8 mouse cellular contexts compared by ENCODE assay signal in the genomic region with DNA sequence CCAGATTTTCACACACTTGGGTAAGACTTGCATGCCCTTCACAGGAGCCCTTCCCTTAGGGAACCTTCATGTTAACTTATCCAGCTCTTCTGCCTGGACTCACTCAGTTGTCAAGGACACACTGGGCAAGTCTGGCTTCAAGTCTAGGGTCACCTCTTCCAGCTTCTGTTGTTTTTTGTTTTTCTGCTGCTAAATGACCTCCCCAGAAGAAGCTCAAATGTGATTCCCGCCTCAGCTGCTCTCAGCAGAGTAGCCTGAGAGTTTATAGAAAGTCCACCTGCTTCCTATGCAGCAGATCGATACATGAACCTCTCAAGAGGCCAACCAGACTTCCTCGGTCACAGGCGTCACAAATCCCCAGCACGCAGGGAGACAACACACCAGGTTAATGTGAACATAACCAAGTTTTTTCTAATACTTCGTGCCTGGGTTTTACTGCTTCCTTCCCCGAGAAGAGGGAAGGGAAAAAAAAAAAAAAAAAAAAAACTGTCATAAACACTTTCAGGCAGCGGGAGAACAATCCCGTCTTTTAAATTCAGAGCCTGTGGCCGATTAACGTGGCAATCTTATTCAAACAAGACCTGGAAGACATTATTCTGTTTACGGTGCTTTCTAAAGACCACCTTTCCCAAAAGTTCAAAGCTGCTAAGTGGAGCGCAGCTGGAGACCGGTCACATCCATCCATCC. TPM values are rescaled to one million over a fixed set of nuclear protein-coding genes. Genes with fewer than 3 reads are reported as not detected.
A peak's percentile ranks its signal among the peaks of the same experiment; 100 is the strongest.
DNase-seq lines count a peak whose midpoint lies in the region; ATAC-seq and TF ChIP-seq lines count a peak whose summit lies in the region.

No protein-coding gene starts in this region.

- peak overlapping the region; percentile 94 for H3K4me3 ChIP-seq in kidney, adult 2 months (ENCODE audit: insufficient read depth, low read depth, low read length)
- peak overlapping the region; percentile 67 for H3K4me3 ChIP-seq in forebrain, embryonic 12.5 days (replicated peaks)
- H3K4me3 ChIP-seq in limb, embryonic 15.5 days, result peak overlapping the region; percentile 62
- H3K4me3 ChIP-seq in small intestine, adult 2 months (ENCODE audit: low read depth, low read length), result peak overlapping the region; percentile 76

- 0 out of 2 replicates have a peak, but pooled peaks have one; percentile 0 for ATAC-seq in forebrain, embryonic 12.5 days (ENCODE audit: low FRiP score)
- ATAC-seq in limb, embryonic 15.5 days (ENCODE audit: insufficient number of reproducible peaks, low FRiP score, low TSS enrichment, low read depth), result no peak

- H3K36me3 ChIP-seq in kidney, adult 2 months (ENCODE audit: control insufficient read depth, insufficient read depth, low read length), result no peaks in the 10 kb centered on the region
- H3K36me3 ChIP-seq in forebrain, embryonic 12.5 days (replicated peaks), result peaks cover 5% of the 10 kb centered on the region; the same call in 1 of the 2 replicates
- H3K36me3 ChIP-seq in limb, embryonic 15.5 days, result peaks cover 14% of the 10 kb centered on the region
- H3K36me3 ChIP-seq in small intestine, adult 2 months (ENCODE audit: control insufficient read depth, insufficient read depth, low read length), result no peaks in the 10 kb centered on the region

- no peaks in the 10 kb centered on the region for H3K27me3 ChIP-seq in kidney, adult 2 months (replicated peaks; ENCODE audit: control insufficient read depth, insufficient read depth, low read length)
- no peaks in the 10 kb centered on the region for H3K27me3 ChIP-seq in forebrain, embryonic 12.5 days
- H3K27me3 ChIP-seq in limb, embryonic 15.5 days, result no peaks in the 10 kb centered on the region
- no peaks in the 10 kb centered on the region for H3K27me3 ChIP-seq in small intestine, adult 2 months (ENCODE audit: control insufficient read depth, insufficient read depth, low read length)

- peak overlapping the region; percentile 95 for H3K27ac ChIP-seq in kidney, adult 2 months (ENCODE audit: insufficient read depth, low read depth, low read length)
- H3K27ac ChIP-seq in forebrain, embryonic 12.5 days, result peak overlapping the region; percentile 96
- H3K27ac ChIP-seq in limb, embryonic 15.5 days, result peak overlapping the region; percentile 99
- H3K27ac ChIP-seq in small intestine, adult 2 months (ENCODE audit: insufficient read depth, low read depth, low read length), result peak overlapping the region; percentile 96

- DNase-seq in kidney, adult 2 months, result peak; percentile 26
- no peak for DNase-seq in kidney, postnatal 10 days
- DNase-seq in adipocyte (ENCODE audit: low spot score), result peak; percentile 41
- no peak for DNase-seq in right cerebral cortex, postnatal 4 days
- DNase-seq in gastrocnemius, adult 18-20 months (ENCODE audit: low spot score), result no peak

- H3K4me2 ChIP-seq in forebrain, embryonic 12.5 days, result peak overlapping the region; percentile 52
- peak overlapping the region; percentile 58 for H3K4me2 ChIP-seq in limb, embryonic 15.5 days

- H3K9ac ChIP-seq in forebrain, embryonic 12.5 days, result peak overlapping the region; percentile 59
- peak overlapping the region; percentile 66; the same call in 1 of the 2 replicates for H3K9ac ChIP-seq in limb, embryonic 15.5 days

- peaks cover 18% of the 10 kb centered on the region; the same call in 1 of the 2 replicates for H3K4me1 ChIP-seq in kidney, adult 2 months (ENCODE audit: control insufficient read depth, insufficient read depth, low read length)
- H3K4me1 ChIP-seq in forebrain, embryonic 12.5 days, result peaks cover 12% of the 10 kb centered on the region
- H3K4me1 ChIP-seq in limb, embryonic 15.5 days, result peaks cover 13% of the 10 kb centered on the region
- no peaks in the 10 kb centered on the region; the same call in 1 of the 2 replicates for H3K4me1 ChIP-seq in small intestine, adult 2 months (ENCODE audit: control insufficient read depth, insufficient read depth, insufficient read length, low read length)

- TF ChIP-seq CTCF in kidney, adult 2 months (conservative IDR thresholded peaks at IDR 0.05; ENCODE audit: insufficient read depth, insufficient read length, low read depth, low read length), result no peak
- no peak for TF ChIP-seq CTCF in small intestine, adult 2 months (IDR thresholded peaks at IDR 0.05; ENCODE audit: extremely low read depth, insufficient read length, insufficient replicate concordance, low read depth, low read length)

- WGBS in kidney, adult 2 months, result 1% methylated on average over 14 of the region's 14 CpGs
- 11% methylated on average over 14 of the region's 14 CpGs for WGBS in forebrain, embryonic 12.5 days
- WGBS in limb, embryonic 15.5 days, result 2% methylated on average over 14 of the region's 14 CpGs
- WGBS in small intestine, adult 2 months, result 1% methylated on average over 14 of the region's 14 CpGs

- no peak for TF ChIP-seq POLR2A in kidney, adult 2 months (IDR thresholded peaks at IDR 0.05; ENCODE audit: low read depth, low read length)
- no peak for TF ChIP-seq POLR2A in small intestine, adult 2 months (IDR thresholded peaks at IDR 0.05; ENCODE audit: low read depth, low read length)

- no peaks in the 10 kb centered on the region for H3K9me3 ChIP-seq in forebrain, embryonic 12.5 days
- H3K9me3 ChIP-seq in limb, embryonic 15.5 days, result no peaks in the 10 kb centered on the region

RNA-seq across cellular contexts. Expression of gene Pccb, which starts 0.8 kb away (rescaled TPM):
- 341 and 354 TPM in 2 replicates for polyA plus RNA-seq in kidney, adult 2 months (2012; rRNA removed)
- 16.6 and 17.0 TPM in 2 replicates for polyA plus RNA-seq in forebrain, embryonic 12.5 days (2016; fragmentation: Nextera tagmentation; extraction: Ambion mirVana)
- polyA plus RNA-seq in limb, embryonic 15.5 days (2015; fragmentation: Nextera tagmentation; extraction: Ambion mirVana), result 25.7 and 27.0 TPM in 2 replicates
- polyA plus RNA-seq in small intestine, adult 2 months (2012; rRNA removed), result 41.9 and 60.1 TPM in 2 replicates
- 10 to 100 TPM; 58.9 to 62.4 TPM for total RNA-seq in gastrocnemius, adult 18-20 months (2021)

RNA-seq across cellular contexts. Expression of gene Msl2, which starts 40.0 kb away (rescaled TPM):
- polyA plus RNA-seq in kidney, adult 2 months (2012; rRNA removed), result 17.7 and 18.6 TPM in 2 replicates
- 7.6 and 8.0 TPM in 2 replicates for polyA plus RNA-seq in forebrain, embryonic 12.5 days (2016; fragmentation: Nextera tagmentation; extraction: Ambion mirVana)
- 3.7 and 5.4 TPM in 2 replicates for polyA plus RNA-seq in limb, embryonic 15.5 days (2015; fragmentation: Nextera tagmentation; extraction: Ambion mirVana)
- 14.2 and 24.4 TPM in 2 replicates for polyA plus RNA-seq in small intestine, adult 2 months (2012; rRNA removed)
- total RNA-seq in gastrocnemius, adult 18-20 months (2021), result 10 to 100 TPM; 26.3 to 27.5 TPM

Comparison
In these comparisons a context has a peak if more than half of its experiments do, and no peak if none do; other contexts are left out.
1. DNase-seq: peak in kidney, adult 2 months (single experiment) and adipocyte (single experiment); none in kidney, postnatal 10 days (single experiment), right cerebral cortex, postnatal 4 days (single experiment) and gastrocnemius, adult 18-20 months (single experiment).
2. Peak in every context shown above with its lines, with median percentiles within 50 percentile points of each other: H3K27ac ChIP-seq and H3K4me3 ChIP-seq.